Mouse (Mus musculus): ENCODE data around the gene Hmg20b. TPM values are rescaled to one million over a fixed set of nuclear protein-coding genes. Genes with fewer than 3 reads are reported as not detected.

Hmg20b gene
- total RNA-seq, 2 experiments from 2014 or later: 24.4 to 49.9 TPM

- ATAC-seq (replicated peaks; ENCODE audit: low FRiP score, poor library complexity, severe bottlenecking): peak; percentile 86
These were observed 6.9 kb upstream of the Hmg20b start, which contains the start of gene Mfsd12 for GRCm38 (mm10) chr10:81356991-81357844. Mfsd12 (plus strand) TSS chr10:81357491.

- ATAC-seq (replicated peaks; ENCODE audit: low FRiP score, poor library complexity, severe bottlenecking): 0 out of 2 replicates have a peak, but pooled peaks have one; percentile 10
These were observed 6.2 kb upstream of the Hmg20b start for GRCm38 (mm10) chr10:81356352-81356990.

- no peak for ATAC-seq (replicated peaks; ENCODE audit: low FRiP score, poor library complexity, severe bottlenecking)
These were observed 5.3 kb upstream of the Hmg20b start for GRCm38 (mm10) chr10:81355533-81355932.

- ATAC-seq (replicated peaks; ENCODE audit: low FRiP score, poor library complexity, severe bottlenecking): no peak
These were observed 4.6 kb upstream of the Hmg20b start for GRCm38 (mm10) chr10:81354738-81355477.

DNA sequence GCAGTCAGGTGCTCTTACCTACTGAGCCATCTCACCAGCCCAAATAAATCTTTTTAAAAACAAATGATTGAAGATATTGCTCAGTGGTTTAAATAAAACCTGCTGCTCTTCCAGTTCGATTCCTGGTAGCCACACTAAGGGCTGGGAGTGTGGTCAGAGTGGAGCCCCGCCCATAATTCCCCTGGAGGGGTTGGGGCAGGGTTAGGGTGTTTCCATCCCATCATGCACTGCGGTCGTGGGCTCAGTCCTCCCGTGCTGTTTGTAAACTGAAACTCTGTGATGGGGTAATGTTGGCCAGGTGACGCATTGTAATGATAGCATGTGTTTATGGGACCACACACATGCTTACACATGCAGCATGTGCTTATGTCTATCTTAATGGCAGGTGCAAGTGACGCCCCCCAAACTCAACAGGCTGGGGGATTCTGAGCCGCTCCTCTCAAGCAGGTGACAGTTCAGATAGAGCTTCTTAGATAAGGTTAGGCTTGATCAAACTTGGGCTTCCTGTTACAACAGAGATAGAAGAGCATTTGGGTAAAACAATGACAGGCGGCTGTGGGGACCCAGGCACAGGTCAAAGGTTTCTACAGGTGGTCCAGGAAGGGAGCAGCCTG lies 1.5 kb upstream of the Hmg20b start:
- peak; percentile 53 for ATAC-seq (replicated peaks; ENCODE audit: low FRiP score, poor library complexity, severe bottlenecking)

GRCm38 (mm10) chr10:81349961-81350350 lies 324 bp downstream of the Hmg20b start:
- ATAC-seq (replicated peaks; ENCODE audit: low FRiP score, poor library complexity, severe bottlenecking): no peak

DNA sequence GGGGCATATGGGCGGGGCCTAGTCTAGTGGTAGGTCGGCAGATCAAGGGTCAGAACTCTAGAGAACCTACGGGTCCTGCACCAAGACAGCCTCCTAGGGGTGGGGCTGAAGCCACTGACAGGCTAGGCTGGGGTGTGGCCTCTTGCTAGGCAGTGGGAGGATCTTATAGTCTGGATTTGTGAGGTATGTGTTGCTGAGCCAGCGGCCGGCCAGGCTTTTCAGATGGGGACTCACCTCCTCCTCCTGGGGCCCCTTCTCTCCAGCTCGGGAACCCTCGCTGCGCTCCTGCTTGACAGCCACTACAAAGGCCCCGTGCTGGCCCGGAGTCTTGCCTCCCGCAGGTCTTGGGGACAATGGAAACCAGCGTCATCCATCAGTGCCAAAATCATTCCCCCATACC lies 1.1 kb downstream of the Hmg20b start:
- peak; percentile 62 for ATAC-seq (replicated peaks; ENCODE audit: low FRiP score, poor library complexity, severe bottlenecking)

DNA sequence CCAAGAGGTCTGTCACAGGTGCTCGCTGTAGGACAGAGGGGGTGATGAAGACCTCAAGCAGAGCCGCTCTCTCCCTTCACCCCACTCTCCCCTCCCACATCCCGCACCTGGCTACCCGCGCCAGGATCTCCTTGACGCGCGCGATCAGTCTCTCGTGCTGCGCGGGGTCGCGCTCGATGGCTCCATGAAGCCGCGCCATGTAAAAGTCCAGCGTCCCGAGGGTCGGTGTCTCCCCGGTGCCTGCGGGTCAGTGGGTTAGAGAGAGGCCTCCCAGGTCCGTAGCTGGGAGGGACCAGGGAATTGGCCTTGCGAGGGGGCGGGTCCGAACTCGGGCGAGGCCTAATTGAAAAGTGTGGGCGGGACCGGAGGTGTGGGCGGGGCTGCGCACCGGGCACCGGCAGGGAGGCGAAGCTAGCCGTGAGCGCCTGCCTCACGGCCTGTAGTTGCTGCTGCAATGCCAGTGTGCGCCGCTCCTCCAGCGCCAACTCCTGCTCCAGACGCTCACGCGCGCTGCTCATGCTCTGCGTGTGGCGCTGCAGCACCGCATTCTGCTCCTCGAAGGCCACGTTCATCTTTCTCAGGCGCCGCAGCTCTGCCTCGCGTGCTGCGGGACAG lies 3.7 kb downstream of the Hmg20b start:
- ATAC-seq (replicated peaks; ENCODE audit: low FRiP score, poor library complexity, severe bottlenecking): peak; percentile 59

DNA sequence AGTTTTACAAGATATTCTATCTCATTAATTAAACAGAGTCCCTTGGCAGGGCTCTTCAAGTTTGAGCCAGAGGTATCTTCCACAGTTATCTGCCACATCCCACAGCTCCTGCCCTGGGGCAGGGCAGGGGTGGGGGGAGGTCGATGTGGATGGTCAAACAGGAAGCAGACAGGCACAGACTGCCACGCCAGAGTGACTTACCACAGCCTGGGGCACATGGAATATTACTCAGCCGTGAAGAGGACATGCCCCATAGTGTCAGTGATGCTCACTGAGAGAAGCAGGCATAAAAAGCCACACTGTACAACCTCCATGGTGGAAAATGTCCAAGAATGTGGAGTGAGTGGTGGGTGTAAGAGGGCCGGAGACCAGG lies 5.1 kb downstream of the Hmg20b start:
- ATAC-seq (replicated peaks; ENCODE audit: low FRiP score, poor library complexity, severe bottlenecking): no peak

GRCm38 (mm10) chr10:81344421-81345161 lies 5.7 kb downstream of the Hmg20b start:
- ATAC-seq (replicated peaks; ENCODE audit: low FRiP score, poor library complexity, severe bottlenecking): no peak

GRCm38 (mm10) chr10:81342686-81343505 lies 7.4 kb downstream of the Hmg20b start, which contains the start of gene Gipc3:
Gipc3 (minus strand) TSS chr10:81343266.
- ATAC-seq (replicated peaks; ENCODE audit: low FRiP score, poor library complexity, severe bottlenecking): no peak

DNA sequence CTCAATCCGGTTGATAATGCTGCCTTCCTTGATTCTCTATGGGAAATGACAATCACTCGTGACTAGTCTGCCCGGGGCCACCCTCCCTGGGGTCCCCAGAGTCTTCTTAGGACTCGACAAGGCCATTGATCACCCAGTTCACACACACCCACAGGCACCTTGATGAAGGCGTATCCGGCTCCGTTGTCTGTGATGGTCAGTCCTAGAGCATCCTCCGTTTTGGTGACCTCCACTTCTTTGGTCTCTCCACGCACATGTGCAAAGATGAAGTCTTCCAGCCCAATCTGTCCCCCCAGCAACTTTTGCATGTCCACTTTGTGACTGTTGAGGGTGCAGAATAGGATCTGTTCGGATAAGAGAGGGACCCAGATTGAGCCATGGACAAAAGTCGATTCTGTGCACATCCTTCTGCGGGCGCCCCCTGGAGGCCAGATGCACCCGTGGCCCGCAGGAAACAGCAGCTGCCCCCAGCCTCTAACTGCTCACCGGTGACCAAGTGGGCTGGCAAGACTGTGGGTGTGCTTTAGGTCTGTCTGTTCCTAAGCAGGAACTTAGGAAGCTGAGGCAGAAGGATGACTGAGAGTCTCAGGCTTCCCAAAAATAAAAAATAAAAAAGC lies 8.8 kb downstream of the Hmg20b start:
- peak; percentile 56; the same call in 1 of the 2 replicates for ATAC-seq (replicated peaks; ENCODE audit: low FRiP score, poor library complexity, severe bottlenecking)

- ATAC-seq (replicated peaks; ENCODE audit: low FRiP score, poor library complexity, severe bottlenecking): no peak; the same call in 1 of the 2 replicates
These were observed 9.5 kb downstream of the Hmg20b start for GRCm38 (mm10) chr10:81340551-81341332.

GRCm38 (mm10) chr10:81336558-81336957 lies 13.7 kb downstream of the Hmg20b start:
- no peak for ATAC-seq (replicated peaks; ENCODE audit: low FRiP score, poor library complexity, severe bottlenecking)

- no peak for ATAC-seq (replicated peaks; ENCODE audit: low FRiP score, poor library complexity, severe bottlenecking)
These were observed 14.6 kb downstream of the Hmg20b start for GRCm38 (mm10) chr10:81335393-81336340.

DNA sequence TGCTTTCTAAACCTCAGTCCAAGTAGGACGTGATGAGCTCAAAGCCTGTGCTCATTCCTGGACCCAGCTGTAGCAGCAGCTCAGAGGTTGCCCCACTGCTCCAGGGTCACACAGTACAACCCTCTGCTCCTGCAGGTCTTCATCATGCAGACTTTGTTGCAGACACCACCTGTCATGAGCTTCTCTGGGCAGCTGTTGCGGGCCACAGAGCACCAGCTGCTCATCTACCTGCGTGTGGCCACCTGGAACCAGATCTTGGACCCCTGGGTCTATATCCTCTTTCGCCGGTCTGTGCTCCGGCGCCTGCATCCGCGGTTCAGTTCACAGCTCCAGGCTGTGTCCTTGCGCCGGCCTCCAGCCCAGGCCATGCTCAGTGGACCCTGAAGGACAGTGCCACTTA lies 16.0 kb downstream of the Hmg20b start:
- ATAC-seq (replicated peaks; ENCODE audit: low FRiP score, poor library complexity, severe bottlenecking): no peak

Data from erythroid progenitor cell, adult 5-6 weeks (primary cell).